Mouse (Mus musculus) cerebellum, adult 2 months (tissue): Measurements from ENCODE around the gene Stab2. TPM values are rescaled to one million over a fixed set of nuclear protein-coding genes. Genes with fewer than 3 reads are reported as not detected.

Experiments used
- DNase-seq, 2 experiments: peaks; one replicate each; pipeline ENCODE4 v3.0.0; 2021
- H3K27ac ChIP-seq: fragments of 200-500 bp; 2 replicates; pipeline ENCODE4 v1.5.1; 2012; ENCODE audit warnings: low read length, control low read depth, inconsistent platforms; ENCODE audit not compliant: insufficient read depth
- H3K27me3 ChIP-seq: fragments of 200-500 bp; 2 replicates; pipeline ENCODE4 v1.6.1; 2012; ENCODE audit warnings: inconsistent platforms, mild to moderate bottlenecking, low read length, moderate library complexity; ENCODE audit not compliant: control insufficient read depth, insufficient read depth
- H3K4me1 ChIP-seq: fragments of 200-500 bp; 2 replicates; pipeline ENCODE4 v1.6.1; 2011; ENCODE audit warnings: low read length; ENCODE audit not compliant: control insufficient read depth, insufficient read depth
- H3K4me3 ChIP-seq: fragments of 200-500 bp; replicated peaks from 2 replicates; pipeline ENCODE3; 2011; ENCODE audit warnings: mild to moderate bottlenecking, low read depth, low read length, control low read depth; ENCODE audit not compliant: insufficient read depth
- CTCF ChIP-seq: fragments of 200-500 bp; IDR thresholded peaks from 2 replicates; pipeline ENCODE4 v1.5.1; 2011; ENCODE audit warnings: low read depth, mild to moderate bottlenecking, control low read depth, low read length, moderate library complexity, borderline replicate concordance; ENCODE audit not compliant: insufficient read depth
- POLR2A ChIP-seq: fragments of 200-500 bp; IDR thresholded peaks from 2 replicates; pipeline ENCODE4 v1.6.1; 2011; ENCODE audit warnings: low read length, control low read depth, borderline replicate concordance; ENCODE audit not compliant: insufficient read depth
- WGBS: fragments of 180-500 bp; shearing (Covaris S2); methylation state at CpG from one replicate; pipeline ENCODE4 v1.1.7; 2018; 5-methylcytosine and 5-hydroxymethylcytosine counted together
- polyA plus RNA-seq: library from polyadenylated mRNA; depleted of rRNA; stranded (reverse); fragments of >200 nt; gene quantifications from 2 replicates; pipeline ENCODE4 v1.2.3, GENCODE M21; 2012

Stab2 gene
- polyA plus RNA-seq, 1 experiment = 0.11 TPM

GRCm38 (mm10) chr10:87016151-87016692 lies 8.4 kb upstream of the Stab2 start:
- no peaks in the 10 kb centered on the region for H3K4me1 ChIP-seq
- TF ChIP-seq POLR2A (no peak), CTCF (no peak)
- H3K27ac ChIP-seq = no peak overlapping the region
- DNase-seq = no peak
- WGBS = 34% methylated on average over 9 of the region's 9 CpGs
- no peak overlapping the region for H3K4me3 ChIP-seq
- no peaks in the 10 kb centered on the region for H3K27me3 ChIP-seq

GRCm38 (mm10) chr10:87015403-87015802 lies 7.6 kb upstream of the Stab2 start:
- no peak for DNase-seq
- TF ChIP-seq CTCF = no peak
- TF ChIP-seq POLR2A = no peak
- Histone ChIP-seq H3K27me3 (no peaks in the 10 kb centered on the region), H3K27ac (no peak overlapping the region), H3K4me3 (no peak overlapping the region), H3K4me1 (no peaks in the 10 kb centered on the region)
- WGBS = 78% methylated on average over 5 of the region's 5 CpGs

- Histone ChIP-seq H3K27me3 (no peaks in the 10 kb centered on the region), H3K27ac (no peak overlapping the region), H3K4me3 (no peak overlapping the region), H3K4me1 (no peaks in the 10 kb centered on the region)
- 80% methylated on average over 7 of the region's 7 CpGs for WGBS
- TF ChIP-seq POLR2A (no peak), CTCF (no peak)
- no peak for DNase-seq
Observed at GRCm38 (mm10) chr10:87014391-87014965, 6.7 kb upstream of the Stab2 start.

- Histone ChIP-seq H3K27me3 (no peaks in the 10 kb centered on the region), H3K27ac (no peak overlapping the region), H3K4me1 (peaks cover 2% of the 10 kb centered on the region; the same call in 1 of the 2 replicates), H3K4me3 (no peak overlapping the region)
- WGBS = 90% methylated on average over 7 of the region's 7 CpGs
- DNase-seq = no peak
- TF ChIP-seq CTCF (no peak), POLR2A (no peak)
Observed at GRCm38 (mm10) chr10:87012087-87012486, 4.3 kb upstream of the Stab2 start.

- H3K4me1 ChIP-seq = peaks cover 4% of the 10 kb centered on the region; the same call in 1 of the 2 replicates
- no peak for DNase-seq
- TF ChIP-seq CTCF (no peak), POLR2A (no peak)
- H3K4me3 ChIP-seq = no peak overlapping the region
- 19% methylated on average over 3 of the region's 3 CpGs for WGBS
- H3K27ac ChIP-seq = no peak overlapping the region
- no peaks in the 10 kb centered on the region for H3K27me3 ChIP-seq
Observed at GRCm38 (mm10) chr10:87008215-87008499, 332 bp upstream of the Stab2 start.

GRCm38 (mm10) chr10:86992238-86992976 lies 15.4 kb downstream of the Stab2 start:
- TF ChIP-seq CTCF (no peak), POLR2A (no peak)
- DNase-seq = no peak
- Histone ChIP-seq H3K4me3 (no peak overlapping the region), H3K27ac (no peak overlapping the region), H3K4me1 (no peaks in the 10 kb centered on the region), H3K27me3 (no peaks in the 10 kb centered on the region)
- 86% methylated on average over 14 of the region's 14 CpGs for WGBS

- H3K4me1 ChIP-seq = no peaks in the 10 kb centered on the region
- 84% methylated on average over 9 of the region's 9 CpGs for WGBS
- no peak for DNase-seq
- H3K4me3 ChIP-seq = no peak overlapping the region
- no peaks in the 10 kb centered on the region for H3K27me3 ChIP-seq
- TF ChIP-seq CTCF = no peak
- no peak for TF ChIP-seq POLR2A
- H3K27ac ChIP-seq = no peak overlapping the region
Observed at GRCm38 (mm10) chr10:86990666-86991065, 17.2 kb downstream of the Stab2 start.

GRCm38 (mm10) chr10:86989838-86990237 lies 18.0 kb downstream of the Stab2 start:
- TF ChIP-seq POLR2A (no peak), CTCF (no peak)
- Histone ChIP-seq H3K4me3 (no peak overlapping the region), H3K27me3 (no peaks in the 10 kb centered on the region), H3K27ac (no peak overlapping the region), H3K4me1 (no peaks in the 10 kb centered on the region)
- 39% methylated on average over 8 of the region's 8 CpGs for WGBS
- no peak for DNase-seq
